Mouse (Mus musculus): ENCODE measurements around the gene Anxa5. TPM values are rescaled to one million over a fixed set of nuclear protein-coding genes. Genes with fewer than 3 reads are reported as not detected.

The Anxa5 gene
- polyA plus RNA-seq, 1 experiment from 2014 or later = 293 TPM

DNA sequence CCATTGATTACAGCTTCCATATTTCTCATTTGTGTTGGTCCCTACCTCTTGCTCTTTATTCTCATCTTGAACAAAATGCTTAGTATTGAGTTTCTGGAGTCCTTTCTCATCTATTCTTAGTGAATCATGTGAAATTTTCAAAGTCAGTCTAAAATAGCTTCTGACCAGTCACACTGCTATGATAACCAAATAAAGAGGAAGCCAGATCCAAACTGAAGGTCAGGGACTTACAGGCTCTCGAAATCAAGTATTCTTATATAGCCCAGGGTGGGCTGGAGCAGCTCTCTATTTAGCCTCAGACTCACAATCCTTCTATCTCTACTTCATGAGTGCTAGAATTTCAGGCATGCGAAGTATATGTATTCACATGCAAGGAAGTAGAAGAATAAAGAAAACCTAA lies 66.2 kb downstream of the Anxa5 start:
- Histone ChIP-seq H3K27me3 (ENCODE audit: insufficient read depth, poor library complexity, severe bottlenecking) (no peaks in the 10 kb centered on the region), H3K36me3 (no peaks in the 10 kb centered on the region), H3K27ac (no peak overlapping the region; the same call in 1 of the 2 replicates), H3K4me3 (no peak overlapping the region), H3K9me3 (no peaks in the 10 kb centered on the region), H3K4me1 (no peaks in the 10 kb centered on the region)
- DNase-seq (ENCODE audit: low spot score) = no peak
- 59% methylated on average over 2 of the region's 2 CpGs for WGBS

DNA sequence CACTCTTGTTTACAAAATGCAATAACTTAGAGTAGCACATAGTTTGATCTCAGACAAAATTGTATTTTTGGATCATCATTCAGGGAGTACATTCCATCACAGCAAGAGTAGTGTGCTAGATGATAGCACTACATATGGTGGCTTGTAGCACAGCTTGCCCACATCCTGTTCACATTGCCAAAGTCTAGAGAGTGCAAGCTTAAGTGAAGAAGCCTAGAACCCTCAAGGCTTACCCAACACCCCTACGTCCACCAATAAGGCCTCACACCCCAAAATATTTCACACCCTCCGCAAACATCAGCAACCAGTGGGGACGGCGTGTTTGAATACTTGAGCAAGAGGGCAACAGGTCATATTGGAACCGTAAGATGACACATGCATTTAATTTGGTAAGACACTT lies 68.7 kb downstream of the Anxa5 start:
- H3K27ac ChIP-seq = no peak overlapping the region
- no peaks in the 10 kb centered on the region for H3K36me3 ChIP-seq
- H3K4me3 ChIP-seq = no peak overlapping the region
- WGBS = 88% methylated on average over 5 of the region's 5 CpGs
- H3K4me1 ChIP-seq = no peaks in the 10 kb centered on the region
- H3K9me3 ChIP-seq = no peaks in the 10 kb centered on the region
- H3K27me3 ChIP-seq (ENCODE audit: insufficient read depth, poor library complexity, severe bottlenecking) = no peaks in the 10 kb centered on the region
- no peak for DNase-seq (ENCODE audit: low spot score)

GRCm38 (mm10) chr3:36406340-36406739 lies 69.4 kb downstream of the Anxa5 start:
- Histone ChIP-seq H3K27ac (no peak overlapping the region), H3K36me3 (no peaks in the 10 kb centered on the region), H3K4me3 (no peak overlapping the region), H3K9me3 (no peaks in the 10 kb centered on the region), H3K27me3 (ENCODE audit: insufficient read depth, poor library complexity, severe bottlenecking) (no peaks in the 10 kb centered on the region), H3K4me1 (no peaks in the 10 kb centered on the region)
- 73% methylated on average over 2 of the region's 2 CpGs for WGBS
- DNase-seq (ENCODE audit: low spot score) = no peak

DNA sequence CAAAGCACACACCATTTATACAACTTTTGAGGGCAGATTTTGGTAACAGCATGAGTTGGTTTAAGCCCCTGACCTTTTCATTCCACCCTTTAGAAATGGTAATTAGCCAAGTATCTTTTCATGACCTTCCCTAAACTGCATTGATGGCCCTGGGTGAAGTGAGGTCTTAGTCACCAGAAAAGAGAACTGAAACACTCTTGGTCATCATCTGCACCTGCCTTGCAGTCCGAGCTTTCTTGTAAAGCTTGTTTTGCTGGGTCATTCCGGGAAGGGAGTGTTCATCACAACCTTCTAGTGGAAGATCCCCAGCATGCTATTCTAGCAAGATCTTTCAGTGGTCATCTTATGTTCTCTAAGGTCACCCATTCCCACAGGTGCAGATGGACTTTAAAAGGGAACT lies 73.8 kb downstream of the Anxa5 start:
- no peak for DNase-seq (ENCODE audit: low spot score)
- 65% methylated on average over 2 of the region's 2 CpGs for WGBS
- Histone ChIP-seq H3K4me3 (no peak overlapping the region), H3K27me3 (ENCODE audit: insufficient read depth, poor library complexity, severe bottlenecking) (no peaks in the 10 kb centered on the region), H3K4me1 (no peaks in the 10 kb centered on the region), H3K9me3 (no peaks in the 10 kb centered on the region), H3K27ac (no peak overlapping the region), H3K36me3 (no peaks in the 10 kb centered on the region)

GRCm38 (mm10) chr3:36400657-36401056 lies 75.0 kb downstream of the Anxa5 start:
- Histone ChIP-seq H3K4me1 (no peaks in the 10 kb centered on the region), H3K27me3 (ENCODE audit: insufficient read depth, poor library complexity, severe bottlenecking) (no peaks in the 10 kb centered on the region), H3K36me3 (no peaks in the 10 kb centered on the region), H3K27ac (no peak overlapping the region), H3K4me3 (no peak overlapping the region), H3K9me3 (no peaks in the 10 kb centered on the region)
- DNase-seq (ENCODE audit: low spot score) = no peak
- 78% methylated on average over 10 of the region's 10 CpGs for WGBS

Small RNAs within 50 kb of the gene (microRNA-seq; reads per million reads assigned to microRNA genes)
- gene Mir7009 = 0.76 reads per million

Other genes starting within 250 kb of the Anxa5 start
- gene 1810062G17Rik, start within 50 bp of the Anxa5 start, polyA plus RNA-seq (2016; fragmentation: Nextera tagmentation; extraction: Ambion mirVana) = 0.90 and 0.93 TPM in 2 replicates
- not detected in 2 replicates for gene Gm11549, start 45.9 kb upstream of the Anxa5 start, polyA plus RNA-seq (2016; fragmentation: Nextera tagmentation; extraction: Ambion mirVana)
- 65.2 and 77.8 TPM in 2 replicates for gene Exosc9, start 76.7 kb upstream of the Anxa5 start, polyA plus RNA-seq (2016; fragmentation: Nextera tagmentation; extraction: Ambion mirVana)
- gene Ccna2, start 96.3 kb upstream of the Anxa5 start, polyA plus RNA-seq (2016; fragmentation: Nextera tagmentation; extraction: Ambion mirVana) = 196 and 199 TPM in 2 replicates
- gene Bbs7, start 137.6 kb upstream of the Anxa5 start, polyA plus RNA-seq (2016; fragmentation: Nextera tagmentation; extraction: Ambion mirVana) = 12.2 and 12.6 TPM in 2 replicates
- 3.7 and 4.7 TPM in 2 replicates for gene Trpc3, start 214.3 kb upstream of the Anxa5 start, polyA plus RNA-seq (2016; fragmentation: Nextera tagmentation; extraction: Ambion mirVana)

Data from heart, embryonic 10.5 days (tissue).